Mouse (Mus musculus) limb, embryonic 15.5 days (tissue): ENCODE data around the gene Ldb3. TPM values are rescaled to one million over a fixed set of nuclear protein-coding genes. Genes with fewer than 3 reads are reported as not detected.

Experiments used
- ATAC-seq: fragments of 200-750 bp; cut with Nextera tagmentation; 2 replicates; pipeline ENCODE4 v1.8.0; 2017; ENCODE audit warnings: low read depth, moderate TSS enrichment; ENCODE audit not compliant: insufficient number of reproducible peaks, low FRiP score, low TSS enrichment
- H3K27ac ChIP-seq: fragments of 300-500 bp; sonication (generic); 2 replicates; pipeline ENCODE4 v1.5.1; 2015; ENCODE audit warnings: moderate library complexity, mild to moderate bottlenecking, inconsistent platforms
- H3K27me3 ChIP-seq: fragments of 300-500 bp; sonication (generic); 2 replicates; pipeline ENCODE4 v1.6.1; 2015; ENCODE audit warnings: inconsistent platforms
- H3K36me3 ChIP-seq: fragments of 300-500 bp; sonication (generic); 2 replicates; pipeline ENCODE4 v1.6.1; 2015; ENCODE audit warnings: inconsistent platforms
- H3K4me1 ChIP-seq: fragments of 300-500 bp; sonication (generic); 2 replicates; pipeline ENCODE4 v1.6.1; 2015; ENCODE audit warnings: inconsistent platforms
- H3K4me2 ChIP-seq: fragments of 300-500 bp; sonication (generic); 2 replicates; pipeline ENCODE4 v1.6.1; 2015; ENCODE audit warnings: mild to moderate bottlenecking, inconsistent platforms
- H3K4me3 ChIP-seq: fragments of 300-500 bp; sonication (generic); 2 replicates; pipeline ENCODE4 v1.5.1; 2015; ENCODE audit warnings: mild to moderate bottlenecking, inconsistent platforms
- H3K9ac ChIP-seq: fragments of 300-500 bp; sonication (generic); 2 replicates; pipeline ENCODE4 v1.6.1; 2015; ENCODE audit warnings: inconsistent platforms
- H3K9me3 ChIP-seq: fragments of 300-500 bp; sonication (generic); 2 replicates; pipeline ENCODE4 v1.6.1; 2016; ENCODE audit warnings: inconsistent platforms
- WGBS: fragments of 180-500 bp; shearing (Covaris S2); methylation state at CpG from one replicate; pipeline ENCODE4 v1.1.7; 2015; 5-methylcytosine and 5-hydroxymethylcytosine counted together
- polyA plus RNA-seq: library from polyadenylated mRNA; unstranded; fragments of >200 nt; fragmentation: Nextera tagmentation; extraction: Ambion mirVana; gene quantifications from 2 replicates; pipeline ENCODE4 v1.2.1, GENCODE M21; 2015

The Ldb3 gene
- polyA plus RNA-seq, 1 experiment from 2014 or later: 28.2 TPM

DNA sequence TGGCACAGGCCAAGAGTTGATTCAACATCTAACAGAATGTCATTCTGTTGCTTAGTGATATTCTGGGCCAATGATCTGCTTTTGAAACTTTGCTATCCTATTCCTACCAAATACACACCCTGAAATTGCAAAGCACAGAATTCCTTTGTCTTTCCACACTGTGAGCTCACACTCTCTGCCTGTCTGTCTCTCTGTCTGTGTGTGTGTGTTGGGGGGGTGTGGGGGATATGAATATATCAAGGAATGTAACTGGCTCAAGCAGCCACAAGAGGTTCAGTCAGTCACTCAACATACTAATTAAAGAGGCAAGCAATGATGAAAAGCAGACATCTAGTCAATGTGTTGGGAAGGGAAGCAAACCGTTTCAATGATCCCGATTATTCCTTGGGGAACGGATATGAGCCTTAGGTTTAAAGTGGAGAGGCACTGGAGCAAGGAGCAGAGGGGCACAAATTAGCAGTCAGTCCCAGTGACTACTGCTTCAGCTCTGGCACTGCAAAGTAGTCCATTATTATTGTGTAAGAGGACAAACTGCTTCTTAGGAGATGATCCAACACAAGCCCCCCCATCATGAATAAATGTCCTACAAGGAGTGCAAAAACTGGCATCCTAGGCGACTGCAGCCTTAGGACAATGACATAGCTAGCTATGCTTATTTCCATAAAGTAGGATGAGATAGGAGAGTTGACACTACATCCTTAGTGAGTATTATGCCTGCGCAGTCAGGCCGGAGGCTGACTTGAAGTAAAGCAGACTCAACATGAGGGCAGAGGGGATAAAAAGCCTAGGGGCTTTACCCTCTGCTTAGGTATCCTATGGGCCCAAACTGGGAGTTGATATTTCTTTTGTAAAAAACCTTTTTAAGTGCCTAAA lies 104.8 kb downstream of the Ldb3 start:
- no peak overlapping the region for H3K4me2 ChIP-seq
- H3K27ac ChIP-seq: no peak overlapping the region
- H3K9ac ChIP-seq: no peak overlapping the region
- H3K9me3 ChIP-seq: no peaks in the 10 kb centered on the region
- no peak for ATAC-seq
- H3K4me3 ChIP-seq: no peak overlapping the region
- 62% methylated on average over 6 of the region's 6 CpGs for WGBS
- H3K36me3 ChIP-seq: no peaks in the 10 kb centered on the region
- peaks cover 16% of the 10 kb centered on the region; the same call in 1 of the 2 replicates for H3K4me1 ChIP-seq
- H3K27me3 ChIP-seq: no peaks in the 10 kb centered on the region

Other genes with a start within 250 kb of the Ldb3 start
- 171 and 203 TPM in 2 replicates for gene Fam25c, start 233.2 kb downstream of the Ldb3 start, polyA plus RNA-seq
- 3.1 and 4.9 TPM in 2 replicates for gene Sncg, start 213.9 kb downstream of the Ldb3 start, polyA plus RNA-seq
- gene Mmrn2, start 213.2 kb downstream of the Ldb3 start, polyA plus RNA-seq: 8.1 and 9.5 TPM in 2 replicates
- 44.1 and 54.8 TPM in 2 replicates for gene Bmpr1a, start 85.3 kb downstream of the Ldb3 start, polyA plus RNA-seq
- gene 9230112D13Rik, start 65.9 kb downstream of the Ldb3 start, polyA plus RNA-seq: not detected in 2 replicates
- 0.20 and 0.63 TPM in 2 replicates for gene Opn4, start 11.5 kb upstream of the Ldb3 start, polyA plus RNA-seq
- gene Wapl, start 85.2 kb upstream of the Ldb3 start, polyA plus RNA-seq: 19.0 and 22.6 TPM in 2 replicates
- gene Grid1, start 231.4 kb upstream of the Ldb3 start, polyA plus RNA-seq: 0.45 and 0.51 TPM in 2 replicates